Mouse (Mus musculus): Measurements from ENCODE around the gene Mrgprd. TPM values are rescaled to one million over a fixed set of nuclear protein-coding genes. Genes with fewer than 3 reads are reported as not detected.

Gene Mrgprd
- under 1 TPM in 1 of 2 experiments, not detected in 1; 0.09 TPM for polyA plus RNA-seq (2017; shearing (Covaris generic))

DNA sequence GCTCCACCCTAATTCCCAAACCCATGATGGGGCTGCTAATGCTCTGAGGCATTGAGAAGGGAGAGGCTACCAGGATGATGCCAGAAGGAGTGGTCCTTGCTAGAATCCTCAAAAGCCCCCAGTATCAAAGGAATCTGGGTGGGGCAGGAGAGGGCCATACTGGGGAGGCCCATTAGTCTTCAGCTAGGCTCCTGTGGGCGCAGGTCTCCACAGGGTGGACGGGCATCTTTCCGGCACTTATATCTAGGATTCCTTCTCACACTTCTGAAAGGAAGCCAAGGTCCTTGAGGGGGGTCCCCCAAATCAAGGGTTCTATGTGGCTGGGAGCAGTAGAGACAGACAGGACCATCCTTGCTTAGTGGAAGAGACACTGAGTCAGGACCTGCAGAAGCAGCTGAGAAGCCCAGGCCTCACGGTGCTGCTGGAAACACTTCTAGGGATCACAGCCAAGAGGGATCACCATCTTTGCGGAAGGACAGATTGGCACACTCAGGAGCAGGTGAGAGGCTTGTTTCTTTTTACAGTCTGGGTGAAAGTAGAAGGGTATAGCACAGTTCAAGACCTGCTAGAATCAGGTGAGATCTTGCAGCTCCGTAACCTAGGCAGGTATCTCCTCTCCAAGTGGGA lies at the start of gene Mrgprd:
TSS of gene Mrgprd (plus strand) at position 51 of the 627 bp plus-strand sequence.
- ATAC-seq = no peak

DNA sequence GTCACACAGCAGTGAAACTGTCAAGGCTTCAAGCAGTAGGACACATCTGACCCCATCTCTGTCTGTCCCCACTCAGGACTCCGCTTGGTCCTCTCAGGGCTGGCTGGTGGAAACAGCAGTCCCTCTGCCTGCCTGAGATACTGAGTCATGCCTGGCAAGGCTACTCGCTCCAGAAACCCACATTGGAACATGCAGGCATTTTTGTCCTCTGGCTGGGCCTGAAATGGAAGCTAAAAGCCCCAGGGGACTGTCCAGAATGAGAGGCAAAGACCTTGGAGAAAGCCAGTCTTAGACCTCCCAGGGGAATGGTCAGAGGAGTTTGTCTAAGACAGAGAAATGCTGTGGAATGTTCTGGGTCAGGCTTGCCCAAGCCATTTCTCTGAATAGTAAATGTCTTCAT lies 48.6 kb upstream of the Mrgprd start:
- ATAC-seq = no peak

DNA sequence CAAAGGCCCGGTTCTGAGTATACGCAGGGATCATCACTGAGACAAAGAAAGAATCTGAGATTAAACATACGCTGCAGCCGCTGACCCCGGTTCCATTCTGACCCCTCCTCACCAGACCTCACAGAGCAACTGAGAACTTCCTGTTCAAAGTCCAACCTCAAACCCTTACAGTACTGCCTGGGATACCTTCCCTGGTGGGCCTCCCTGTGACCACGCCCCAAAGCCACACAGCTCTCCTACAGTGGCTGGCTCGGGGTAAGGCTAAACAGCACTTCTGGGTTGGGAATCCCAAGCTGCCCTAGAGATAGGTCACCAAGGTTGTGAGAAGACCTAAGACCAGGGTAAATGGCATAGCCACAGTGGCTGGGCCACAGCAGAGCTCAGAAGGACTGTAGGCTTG lies 45.7 kb upstream of the Mrgprd start:
- ATAC-seq = no peak

DNA sequence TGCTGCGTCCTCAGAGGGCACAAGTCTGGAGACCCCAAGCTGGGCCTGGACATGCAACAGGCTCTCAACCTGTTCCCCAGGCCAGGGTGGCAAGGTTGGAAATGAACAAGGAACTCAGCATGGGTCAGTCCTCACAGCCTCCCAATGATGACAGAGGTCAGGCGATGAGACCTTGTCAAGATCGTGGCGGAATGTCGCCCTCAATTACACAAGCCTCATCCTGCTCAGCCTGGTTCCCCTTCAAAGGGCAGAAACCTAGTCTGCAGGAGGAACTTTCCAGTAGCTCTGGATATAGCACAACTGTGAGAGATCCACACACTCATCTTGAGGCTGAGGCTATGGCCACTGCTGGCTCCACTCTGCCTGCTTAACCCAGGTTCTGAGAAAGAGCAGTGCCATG lies 43.7 kb upstream of the Mrgprd start:
- no peak for ATAC-seq

DNA sequence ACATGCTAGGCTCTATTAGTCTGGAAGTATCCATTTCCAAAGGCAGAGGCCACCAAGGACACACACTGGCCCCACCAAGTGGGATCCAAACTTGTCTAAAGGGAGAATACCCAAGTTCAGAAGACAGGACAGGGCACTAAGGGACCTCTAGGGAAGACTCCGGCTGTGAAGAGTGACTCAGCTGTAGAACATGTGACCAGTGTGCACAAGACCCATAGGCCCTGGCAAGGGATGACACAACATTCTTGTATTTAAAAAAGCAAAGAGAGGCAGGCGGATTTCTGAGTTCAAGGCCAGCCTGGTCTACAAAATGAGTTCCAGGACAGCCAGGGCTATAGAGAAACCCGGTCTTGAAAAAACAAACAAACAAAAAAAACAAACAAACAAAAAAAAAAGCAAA lies 39.1 kb upstream of the Mrgprd start:
- ATAC-seq = no peak

DNA sequence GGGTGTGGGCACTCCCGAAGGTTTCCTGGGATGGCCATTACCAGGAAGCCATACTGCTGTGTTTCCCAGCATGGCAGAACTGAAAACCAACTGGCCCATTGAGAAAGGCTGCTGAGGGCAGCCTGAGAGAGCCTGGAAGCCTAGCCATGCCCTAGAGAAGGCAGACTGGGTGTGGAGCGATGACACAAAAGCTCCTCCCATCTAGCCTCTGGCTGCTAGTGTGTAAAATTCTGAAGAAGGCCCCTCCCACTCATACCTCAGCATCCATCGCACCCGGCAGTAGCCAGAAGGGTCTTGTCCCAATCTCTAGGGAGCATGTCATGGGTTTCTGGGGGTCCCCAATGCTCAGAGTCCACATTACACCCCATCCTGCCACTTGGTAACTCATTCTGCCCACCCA lies 33.2 kb upstream of the Mrgprd start:
- ATAC-seq = no peak

DNA sequence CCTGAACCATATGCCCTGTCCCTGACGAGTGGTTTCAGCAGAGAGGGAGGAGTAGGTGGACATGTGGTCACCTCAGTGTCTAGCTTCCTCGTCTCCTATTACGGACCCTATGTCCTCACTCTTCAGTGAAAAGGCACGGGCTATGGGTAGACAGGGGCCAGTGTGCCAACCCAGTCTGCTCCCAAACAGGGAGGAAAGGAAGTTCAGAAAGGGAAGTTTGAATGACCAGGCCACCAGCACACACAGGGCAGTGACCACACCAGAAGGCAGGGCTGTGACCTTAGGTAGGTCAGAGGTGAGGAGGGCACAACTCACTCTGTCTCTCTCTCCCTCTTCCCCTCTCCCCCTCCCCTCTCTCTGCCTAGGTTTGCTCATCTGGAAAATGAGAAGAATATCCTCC lies 31.6 kb upstream of the Mrgprd start:
- ATAC-seq = peak; percentile 15

DNA sequence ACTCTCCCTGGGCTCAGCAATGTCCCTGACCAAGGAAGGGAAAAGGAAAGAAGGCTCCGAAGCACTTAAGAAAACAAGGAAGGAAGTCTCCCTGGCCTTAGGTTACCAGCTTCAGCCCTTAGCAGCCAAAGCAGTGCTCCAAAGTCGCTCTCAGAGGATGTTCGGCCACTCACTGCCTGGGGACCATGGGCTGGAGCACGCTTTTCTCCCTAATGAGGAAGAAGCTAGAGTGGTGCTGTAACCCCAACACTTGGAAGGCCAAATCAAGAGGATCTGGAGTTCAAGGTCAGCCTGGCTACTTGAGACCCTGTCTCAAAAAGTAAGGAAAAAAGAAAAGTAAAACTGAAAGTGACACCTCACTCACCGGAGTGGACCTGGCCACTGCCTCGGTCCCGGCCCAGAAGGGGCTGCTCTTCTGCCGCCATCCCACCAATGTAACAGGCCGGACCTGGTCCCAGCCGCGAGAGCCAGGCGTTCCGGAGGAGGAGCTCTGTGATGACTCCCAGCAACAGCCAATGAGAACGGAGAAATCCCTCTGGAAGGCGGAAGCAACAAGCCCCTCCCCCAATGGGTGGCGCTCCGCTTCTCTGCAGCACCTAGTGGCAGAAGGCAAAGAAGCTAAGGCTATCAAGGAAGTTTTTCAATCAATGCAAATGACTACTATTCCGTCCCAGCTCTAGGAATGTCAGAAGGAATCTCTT lies 31.0 kb upstream of the Mrgprd start, which contains the start of gene Tpcn2:
TSS of gene Tpcn2 (minus strand) at position 525 of the 701 bp plus-strand sequence.
- ATAC-seq = peak; percentile 99

DNA sequence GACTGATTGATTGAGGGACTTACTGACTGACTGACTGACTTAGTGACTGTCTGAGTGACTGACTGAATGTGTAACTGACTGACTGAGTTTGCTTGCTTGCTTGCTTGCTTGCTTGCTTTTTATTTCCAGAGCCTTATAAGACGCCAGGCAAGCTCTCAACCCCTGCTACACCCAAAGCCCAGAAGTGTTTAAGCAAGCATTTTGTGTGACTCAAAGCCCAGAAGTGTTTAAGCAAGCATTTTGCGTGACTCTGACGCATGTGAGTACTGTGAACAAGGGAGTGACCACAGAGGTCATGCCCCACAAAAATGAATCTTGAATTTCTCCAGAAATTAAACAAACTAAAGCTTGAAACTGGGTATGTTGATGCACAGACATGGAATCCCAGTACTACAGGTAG lies 30.3 kb upstream of the Mrgprd start:
- ATAC-seq = no peak

DNA sequence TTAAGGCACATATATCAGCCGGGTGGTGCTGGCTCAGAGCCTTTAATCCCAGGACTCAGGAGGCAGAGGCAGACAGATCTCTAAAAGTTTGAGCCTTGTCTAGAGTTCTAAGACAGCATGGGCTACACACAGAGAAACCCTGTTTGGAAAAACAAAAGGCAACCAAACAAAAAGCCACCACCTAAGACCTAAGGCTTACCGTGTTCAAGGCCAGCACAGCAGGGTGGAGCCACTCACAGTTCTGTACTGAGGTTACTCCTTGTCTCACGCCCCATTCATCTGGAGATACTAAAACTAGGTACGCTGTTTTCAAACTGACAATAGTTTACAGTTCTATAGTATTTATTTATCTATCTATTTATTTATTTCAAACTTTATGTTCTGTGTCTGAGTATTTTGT lies 29.2 kb upstream of the Mrgprd start:
- no peak for ATAC-seq

DNA sequence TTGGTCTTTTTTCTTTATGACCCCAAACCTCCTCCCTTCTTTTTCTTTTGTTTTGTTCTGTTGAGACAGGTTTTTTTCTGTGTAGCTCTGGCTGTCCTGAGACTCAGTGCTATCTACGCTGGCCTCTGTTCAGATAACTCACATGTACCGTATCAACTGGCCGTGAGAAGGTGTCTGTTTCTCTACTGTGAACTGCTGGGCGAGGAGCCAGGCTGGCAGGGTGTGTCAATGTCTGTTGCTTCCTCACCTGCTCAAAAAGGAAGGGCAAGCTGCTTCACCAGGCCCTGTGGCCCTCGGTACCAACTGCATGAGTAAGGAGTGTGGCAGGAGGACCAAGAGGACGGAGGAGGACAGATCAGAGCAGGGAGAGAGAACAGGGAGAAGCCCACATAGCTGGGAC lies 27.2 kb upstream of the Mrgprd start:
- no peak for ATAC-seq

DNA sequence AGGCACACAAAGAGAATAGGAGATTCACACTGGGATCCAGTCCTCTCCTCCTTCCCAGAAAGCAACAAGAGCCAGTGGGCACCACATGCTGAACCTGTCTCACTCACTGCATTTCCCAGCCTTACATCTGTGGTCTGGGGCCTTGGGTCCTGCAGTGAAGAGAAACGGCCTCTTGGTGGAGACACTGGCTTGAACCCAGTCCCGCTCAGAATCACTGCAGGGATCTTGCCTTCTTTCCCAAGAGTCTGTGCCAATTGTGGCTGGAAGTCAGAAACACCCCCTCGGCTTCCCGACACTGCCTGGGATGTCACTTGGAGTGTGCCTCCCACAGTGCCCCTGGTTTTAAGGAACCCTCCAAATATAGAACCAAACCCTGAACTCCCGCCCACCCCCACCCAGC lies 25.3 kb upstream of the Mrgprd start:
- ATAC-seq = no peak

DNA sequence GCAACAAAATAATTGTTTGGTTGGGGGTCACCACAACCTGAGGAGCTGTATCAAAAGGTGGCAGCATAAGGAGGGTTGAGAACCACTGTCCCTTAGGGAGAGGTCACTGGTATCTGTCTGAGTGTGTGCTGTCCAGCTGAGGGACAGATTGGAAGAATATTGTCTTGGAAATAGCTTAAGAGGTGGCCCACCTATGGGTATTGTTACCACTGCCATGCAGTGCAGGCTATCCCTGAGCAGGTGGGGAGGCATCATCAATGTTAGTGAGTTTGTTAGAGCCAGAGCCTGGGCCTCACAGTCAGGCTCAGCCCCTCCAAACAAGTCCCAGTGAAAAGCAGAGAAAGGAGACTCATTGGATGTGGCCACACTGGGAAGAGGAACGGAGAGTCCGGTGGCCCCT lies 22.8 kb upstream of the Mrgprd start:
- no peak for ATAC-seq

DNA sequence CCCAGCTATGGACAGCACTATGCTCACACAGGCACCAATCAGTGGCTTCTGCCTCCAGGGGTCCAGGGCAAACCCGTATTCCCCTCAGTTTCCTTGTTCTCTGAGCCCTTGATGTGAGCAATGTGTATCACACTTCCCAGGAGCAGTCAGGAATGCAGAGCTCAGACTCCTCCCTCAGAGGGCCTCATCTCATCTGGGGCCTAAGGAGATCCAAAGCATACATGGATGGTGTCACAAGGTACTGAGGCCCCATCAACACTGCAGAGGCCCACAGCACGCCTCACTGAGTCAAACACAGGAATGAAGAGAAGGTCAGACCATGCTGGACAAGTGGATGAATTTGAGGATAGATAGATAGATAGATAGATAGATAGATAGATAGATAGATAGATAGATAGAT lies 21.9 kb upstream of the Mrgprd start:
- ATAC-seq = no peak

DNA sequence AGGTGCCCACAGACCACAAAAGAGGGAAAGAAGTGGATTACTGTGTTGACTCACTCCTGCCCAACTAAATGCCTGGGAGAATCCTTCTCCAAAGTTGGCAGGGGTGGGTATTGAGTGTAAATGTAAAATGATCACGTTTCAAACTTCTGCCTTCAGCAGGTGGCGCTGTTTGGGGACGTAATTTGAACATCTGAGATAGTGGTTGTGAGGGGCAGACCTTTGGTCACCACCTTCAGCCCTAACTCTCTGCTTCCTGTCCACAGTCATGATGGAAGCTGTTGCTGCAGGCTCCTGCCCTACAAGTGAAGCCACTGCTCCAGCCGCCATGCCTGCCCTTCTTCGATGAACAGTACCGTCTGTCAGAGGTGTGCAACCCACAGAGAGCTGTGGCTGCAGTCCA lies 20.8 kb upstream of the Mrgprd start:
- no peak for ATAC-seq

DNA sequence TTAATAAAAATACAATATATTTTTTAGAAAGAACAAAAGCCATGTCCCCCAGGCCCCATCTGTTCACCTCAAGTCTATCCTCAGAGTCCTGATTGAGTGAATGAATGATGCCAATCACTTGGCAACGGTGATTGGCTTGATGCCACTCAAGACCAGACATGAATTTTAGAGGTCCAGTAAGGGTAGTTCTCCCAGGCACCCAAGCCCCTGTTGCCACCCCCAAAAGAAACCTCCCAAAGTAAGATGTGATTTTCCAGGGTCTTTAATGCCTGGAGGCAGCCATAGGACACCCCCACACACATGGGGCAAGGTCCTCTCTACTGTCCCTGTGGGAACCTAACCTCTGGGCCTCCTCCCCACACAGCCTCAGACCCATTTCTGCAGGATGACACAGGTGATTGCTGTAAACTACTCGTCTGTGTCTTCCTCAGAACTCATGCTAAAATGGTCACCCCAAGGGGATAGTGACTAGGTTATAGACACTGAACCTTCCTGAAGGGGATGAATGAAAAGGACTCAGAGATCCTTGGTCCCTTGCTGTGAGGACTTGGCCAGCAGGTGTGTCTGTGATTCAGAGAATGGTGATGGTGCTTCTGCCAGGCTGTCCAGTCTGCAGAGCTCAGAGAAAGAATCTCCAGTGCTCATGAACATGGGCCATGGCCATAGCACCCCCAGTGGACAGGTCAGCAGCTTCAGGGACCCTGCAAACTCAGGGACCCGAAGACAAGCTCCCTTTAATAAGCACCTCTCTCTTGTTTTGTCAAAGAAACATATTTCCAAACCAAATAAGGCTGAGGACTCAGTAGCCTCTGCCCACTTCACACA lies 15.8 kb upstream of the Mrgprd start:
- no peak for ATAC-seq

DNA sequence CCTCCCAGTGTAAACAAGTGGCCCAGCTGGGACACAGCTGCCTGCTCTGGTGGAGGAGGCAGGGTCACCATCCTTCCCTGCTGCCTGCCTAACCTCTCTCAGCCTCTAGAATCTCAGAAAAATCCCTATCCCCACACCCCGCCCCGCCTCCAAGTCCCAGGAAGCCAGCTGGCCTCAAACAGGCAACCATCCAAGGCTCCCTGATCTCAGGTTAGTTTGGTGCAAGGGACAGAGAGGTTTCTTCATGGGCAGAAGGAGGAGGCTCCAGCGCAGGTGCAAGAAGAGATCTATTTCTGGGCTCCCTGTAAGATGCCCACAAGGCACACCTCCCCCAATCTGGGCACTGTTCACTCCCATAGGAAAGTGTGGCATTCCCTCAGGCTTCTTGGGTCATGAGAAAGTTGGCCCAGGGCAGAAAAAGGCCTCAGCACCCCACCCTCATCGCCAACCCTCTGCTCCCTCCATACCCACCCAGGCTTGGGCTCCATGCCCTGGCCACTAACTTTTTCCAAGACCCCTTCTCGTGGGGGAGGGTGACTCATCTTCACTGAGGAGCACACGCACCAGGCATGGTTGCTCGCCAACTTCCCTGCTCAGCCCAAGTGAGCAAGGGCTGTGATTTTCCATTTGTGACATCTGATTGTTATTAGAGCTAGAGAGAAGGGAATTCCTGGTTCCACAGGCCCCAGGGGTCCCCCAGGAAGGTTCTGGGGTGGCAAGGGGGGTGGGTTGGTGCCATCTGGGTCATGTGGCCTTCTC lies 14.9 kb upstream of the Mrgprd start:
- ATAC-seq = no peak

DNA sequence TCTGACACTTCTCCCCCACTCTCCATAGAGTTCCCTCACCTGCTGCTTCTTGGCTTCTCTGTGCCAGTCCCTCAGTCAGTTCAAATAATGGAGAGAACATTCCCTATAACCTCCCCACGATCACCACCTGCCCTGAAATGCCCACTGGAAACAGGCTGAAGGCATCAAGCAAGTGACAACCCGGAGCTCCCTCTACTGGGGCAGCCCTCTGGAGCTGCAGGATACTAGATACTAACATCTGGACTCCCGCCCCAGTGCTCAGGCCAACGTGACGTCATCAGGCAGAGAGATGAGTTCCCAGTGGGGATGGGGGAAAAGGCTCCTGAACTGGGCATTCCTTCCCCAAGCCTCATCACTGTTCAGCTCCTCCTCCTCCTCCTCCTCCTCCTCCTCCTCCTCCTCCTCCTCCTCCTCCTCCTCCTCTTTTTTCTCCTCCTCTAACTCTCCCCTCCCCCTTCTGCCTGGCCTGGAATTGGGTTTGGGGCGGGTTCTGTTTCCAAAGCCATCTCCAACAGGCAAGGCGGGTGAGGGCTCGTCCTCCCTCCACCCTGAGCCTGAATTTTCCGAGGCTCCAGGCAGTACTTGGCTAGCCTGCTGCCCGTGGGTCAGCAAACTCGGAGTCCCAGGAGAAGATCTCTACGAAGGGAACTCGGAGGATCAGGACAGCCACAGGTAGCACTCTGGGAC lies 14.2 kb upstream of the Mrgprd start, which contains the start of gene Mrgprf:
TSS of gene Mrgprf (plus strand) at position 508 of the 687 bp plus-strand sequence.
- no peak for ATAC-seq

DNA sequence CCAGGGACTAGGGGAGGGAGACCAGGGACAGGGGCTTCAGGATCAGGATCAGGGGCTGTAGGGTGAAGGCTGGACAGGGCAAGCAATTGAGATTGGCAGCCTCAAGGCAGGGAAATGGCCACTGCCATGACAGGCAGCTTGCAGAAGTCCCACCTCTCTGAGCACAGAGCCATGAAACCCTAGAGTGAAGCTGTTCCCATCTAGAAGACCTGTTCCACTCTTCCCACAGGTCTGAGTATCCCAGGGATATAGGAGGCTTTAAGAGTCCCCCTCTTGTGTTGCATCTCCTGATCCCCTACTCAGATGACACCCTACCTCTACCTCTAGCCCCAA lies 13.7 kb upstream of the Mrgprd start:
- no peak for ATAC-seq

DNA sequence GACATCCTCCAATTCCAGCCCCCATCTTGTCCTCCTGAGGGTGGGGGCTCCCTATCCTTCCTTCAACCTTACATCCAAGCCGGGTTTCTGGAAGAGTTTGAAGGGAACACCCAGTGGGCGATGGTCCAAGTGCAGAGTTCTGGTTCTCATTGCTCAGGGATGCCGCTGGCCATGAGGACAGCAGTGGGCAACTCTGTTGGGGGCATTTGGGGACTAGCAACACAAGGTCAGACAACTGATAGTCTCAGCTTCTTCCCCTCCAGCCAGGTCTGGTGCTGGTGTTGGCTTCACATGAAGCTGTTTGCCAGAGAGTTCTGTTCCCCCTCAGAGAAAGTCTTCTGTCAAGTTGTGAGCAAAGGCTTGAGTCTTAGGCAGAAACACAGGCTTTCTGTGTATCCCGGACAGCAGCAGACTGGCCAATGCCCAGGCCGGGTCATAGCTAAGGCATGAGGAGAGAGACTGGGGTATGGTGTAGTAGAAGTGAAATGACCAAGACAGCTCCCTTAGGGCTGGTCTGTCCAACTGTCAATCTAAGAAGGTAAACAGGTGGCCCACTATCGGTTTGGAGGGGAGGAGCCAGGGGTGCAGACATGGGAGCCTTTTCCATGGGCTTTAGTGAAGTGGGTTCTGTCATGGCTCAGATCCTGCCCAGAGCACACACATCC lies 13.2 kb upstream of the Mrgprd start:
- no peak for ATAC-seq

DNA sequence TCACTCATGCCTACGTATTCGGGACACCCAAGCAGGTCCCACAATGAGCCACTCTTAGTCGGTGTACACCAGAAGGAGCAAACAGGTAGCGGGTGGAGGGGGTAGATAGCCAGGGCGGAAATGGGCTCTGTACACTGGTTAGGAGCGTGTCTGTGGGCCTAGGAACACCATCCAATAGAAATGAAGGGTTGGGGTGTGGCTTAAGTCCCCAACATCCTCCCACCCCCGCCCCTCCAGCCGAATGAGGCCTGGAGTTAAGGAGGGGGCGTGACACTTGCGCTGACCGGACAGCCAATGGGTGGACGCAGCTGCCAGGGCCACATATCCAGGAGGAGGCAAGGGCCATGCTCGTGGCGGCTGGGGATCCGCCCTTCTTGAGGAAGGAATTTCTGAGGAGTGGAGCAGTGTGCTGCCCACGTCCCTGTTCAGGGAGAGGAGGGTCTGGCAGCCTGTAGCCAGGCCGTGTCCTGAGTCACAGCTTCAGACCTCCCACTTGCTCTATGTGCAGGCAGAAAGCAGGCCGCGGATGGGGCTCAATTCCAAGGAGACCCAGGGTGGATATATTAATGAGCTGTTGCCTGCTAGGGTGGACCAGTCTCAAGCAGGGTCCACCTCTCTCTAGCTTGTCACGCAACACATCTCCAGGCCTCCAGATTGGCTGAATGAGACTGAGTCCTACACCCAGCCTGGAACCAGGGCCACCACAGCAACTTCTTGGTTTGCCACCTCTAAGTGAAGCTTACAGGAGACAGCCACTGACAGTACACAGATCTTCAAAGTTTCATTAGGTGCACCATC lies 11.9 kb upstream of the Mrgprd start:
- ATAC-seq = no peak
